Mouse (Mus musculus): Measurements from ENCODE around the gene Ccdc127. TPM values are rescaled to one million over a fixed set of nuclear protein-coding genes. Genes with fewer than 3 reads are reported as not detected.
A peak's percentile ranks its signal among the peaks of the same experiment; 100 is the strongest.

The Ccdc127 gene
- polyA plus RNA-seq, 1 experiment from 2014 or later, result 71.3 TPM

GRCm38 (mm10) chr13:74341036-74341435 is 9.1 kb upstream of the Ccdc127 start:
- ATAC-seq (ENCODE audit: low FRiP score, low read depth), result peak; percentile 59; the same call in 1 of the 2 replicates
- Histone ChIP-seq H3K27me3 (no peaks in the 10 kb centered on the region), H3K27ac (no peak overlapping the region), H3K4me1 (no peaks in the 10 kb centered on the region), H3K9me3 (no peaks in the 10 kb centered on the region), H3K4me2 (replicated peaks) (no peak overlapping the region), H3K4me3 (no peak overlapping the region), H3K36me3 (peaks cover 61% of the 10 kb centered on the region), H3K9ac (no peak overlapping the region)
- 60% methylated on average over 3 of the region's 3 CpGs for WGBS

- Histone ChIP-seq H3K9ac (peak overlapping the region; percentile 91), H3K27me3 (no peaks in the 10 kb centered on the region), H3K9me3 (no peaks in the 10 kb centered on the region), H3K4me1 (peaks cover 23% of the 10 kb centered on the region), H3K36me3 (peaks cover 23% of the 10 kb centered on the region), H3K4me2 (replicated peaks) (peak overlapping the region; percentile 75), H3K4me3 (peak overlapping the region; percentile 78), H3K27ac (peak overlapping the region; percentile 11; the same call in 1 of the 2 replicates)
- peak; percentile 44 for ATAC-seq (ENCODE audit: low FRiP score, low read depth)
- 2% methylated on average over 15 of the region's 15 CpGs for WGBS
Measured at GRCm38 (mm10) chr13:74350435-74350906, 362 bp downstream of the Ccdc127 start.

- WGBS, result 96% methylated on average over 13 of the region's 13 CpGs
- Histone ChIP-seq H3K9ac (no peak overlapping the region), H3K36me3 (peaks cover 81% of the 10 kb centered on the region), H3K4me3 (no peak overlapping the region), H3K9me3 (no peaks in the 10 kb centered on the region), H3K4me2 (replicated peaks) (no peak overlapping the region), H3K27me3 (no peaks in the 10 kb centered on the region), H3K27ac (no peak overlapping the region), H3K4me1 (no peaks in the 10 kb centered on the region)
- no peak for ATAC-seq (ENCODE audit: low FRiP score, low read depth)
Measured at GRCm38 (mm10) chr13:74356491-74356890, 6.4 kb downstream of the Ccdc127 start.

- Histone ChIP-seq H3K27me3 (no peaks in the 10 kb centered on the region), H3K4me3 (no peak overlapping the region), H3K4me1 (0 out of 2 replicates have a peak, but pooled peaks cover 6% of the 10 kb centered on the region), H3K9ac (no peak overlapping the region), H3K36me3 (peaks cover 57% of the 10 kb centered on the region), H3K27ac (no peak overlapping the region), H3K4me2 (replicated peaks) (no peak overlapping the region), H3K9me3 (no peaks in the 10 kb centered on the region)
- 72% methylated on average over 2 of the region's 2 CpGs for WGBS
- ATAC-seq (ENCODE audit: low FRiP score, low read depth), result no peak
Measured at GRCm38 (mm10) chr13:74362218-74362617, 12.1 kb downstream of the Ccdc127 start.

- 91% methylated on average over 13 of the region's 13 CpGs for WGBS
- Histone ChIP-seq H3K9ac (no peak overlapping the region), H3K27ac (no peak overlapping the region), H3K9me3 (0 out of 2 replicates have a peak, but pooled peaks cover 2% of the 10 kb centered on the region), H3K4me3 (no peak overlapping the region), H3K36me3 (peaks cover 46% of the 10 kb centered on the region), H3K4me1 (0 out of 2 replicates have a peak, but pooled peaks cover 6% of the 10 kb centered on the region), H3K27me3 (no peaks in the 10 kb centered on the region), H3K4me2 (replicated peaks) (no peak overlapping the region)
- no peak for ATAC-seq (ENCODE audit: low FRiP score, low read depth)
Measured at GRCm38 (mm10) chr13:74363176-74363858, 13.2 kb downstream of the Ccdc127 start.

- 74% methylated on average over 8 of the region's 8 CpGs for WGBS
- H3K4me3 ChIP-seq, result no peak within 1 kb of the TSS
- H3K4me1 ChIP-seq, result 0 out of 2 replicates have a peak, but pooled peaks cover 6% of the 10 kb centered on the region
- H3K9ac ChIP-seq, result no peak within 1 kb of the TSS
- 0 out of 2 replicates have a peak, but pooled peaks cover 2% of the 10 kb centered on the region for H3K9me3 ChIP-seq
- H3K36me3 ChIP-seq, result peaks cover 41% of the 10 kb centered on the region
- peak; percentile 46; the same call in 1 of the 2 replicates for ATAC-seq (ENCODE audit: low FRiP score, low read depth)
- no peaks in the 10 kb centered on the region for H3K27me3 ChIP-seq
- no peak within 1 kb of the TSS for H3K27ac ChIP-seq
- no peak within 1 kb of the TSS for H3K4me2 ChIP-seq (replicated peaks)
Measured at GRCm38 (mm10) chr13:74363859-74364235, 13.7 kb downstream of the Ccdc127 start, which contains the start of gene Lrrc14b. Lrrc14b (minus strand) TSS chr13:74364005.

GRCm38 (mm10) chr13:74381533-74382276 is 31.6 kb downstream of the Ccdc127 start:
- Histone ChIP-seq H3K4me3 (no peak overlapping the region), H3K9me3 (no peaks in the 10 kb centered on the region), H3K4me2 (replicated peaks) (peak overlapping the region; percentile 14; the same call in 1 of the 2 replicates), H3K27me3 (peaks cover 3% of the 10 kb centered on the region; the same call in 1 of the 2 replicates), H3K36me3 (no peaks in the 10 kb centered on the region), H3K27ac (peak overlapping the region; percentile 33; the same call in 1 of the 2 replicates), H3K9ac (peak overlapping the region; percentile 36; the same call in 1 of the 2 replicates), H3K4me1 (peaks cover 14% of the 10 kb centered on the region)
- ATAC-seq (ENCODE audit: low FRiP score, low read depth), result no peak; the same call in 1 of the 2 replicates
- 53% methylated on average over 10 of the region's 10 CpGs for WGBS

- Histone ChIP-seq H3K9ac (peak overlapping the region; percentile 36; the same call in 1 of the 2 replicates), H3K4me1 (peaks cover 14% of the 10 kb centered on the region), H3K36me3 (no peaks in the 10 kb centered on the region), H3K4me3 (no peak overlapping the region), H3K9me3 (no peaks in the 10 kb centered on the region), H3K4me2 (replicated peaks) (peak overlapping the region; percentile 14; the same call in 1 of the 2 replicates), H3K27ac (peak overlapping the region; percentile 33; the same call in 1 of the 2 replicates), H3K27me3 (peaks cover 3% of the 10 kb centered on the region; the same call in 1 of the 2 replicates)
- no peak for ATAC-seq (ENCODE audit: low FRiP score, low read depth)
- 14% methylated on average over 3 of the region's 3 CpGs for WGBS
Measured at GRCm38 (mm10) chr13:74382289-74382688, 32.2 kb downstream of the Ccdc127 start.

GRCm38 (mm10) chr13:74389730-74390129 is 39.6 kb downstream of the Ccdc127 start:
- H3K4me1 ChIP-seq, result peaks cover 6% of the 10 kb centered on the region
- ATAC-seq (ENCODE audit: low FRiP score, low read depth), result 0 out of 2 replicates have a peak, but pooled peaks have one; percentile 6
- no peak overlapping the region for H3K27ac ChIP-seq
- H3K27me3 ChIP-seq, result no peaks in the 10 kb centered on the region
- H3K4me3 ChIP-seq, result peak overlapping the region; percentile 65
- WGBS, result 67% methylated on average over 6 of the region's 6 CpGs
- H3K9me3 ChIP-seq, result no peaks in the 10 kb centered on the region
- H3K9ac ChIP-seq, result no peak overlapping the region; the same call in 1 of the 2 replicates
- H3K4me2 ChIP-seq (replicated peaks), result peak overlapping the region; percentile 66
- no peaks in the 10 kb centered on the region for H3K36me3 ChIP-seq

- WGBS, result 2% methylated on average over 14 of the region's 14 CpGs
Measured at GRCm38 (mm10) chr13:74390371-74390990, 40.4 kb downstream of the Ccdc127 start, which contains the start of gene Zfp72. Zfp72 (minus strand) TSS chr13:74390836.

GRCm38 (mm10) chr13:74391156-74391555 is 41.0 kb downstream of the Ccdc127 start:
- no peak overlapping the region for H3K27ac ChIP-seq
- H3K36me3 ChIP-seq, result no peaks in the 10 kb centered on the region
- no peak for ATAC-seq (ENCODE audit: low FRiP score, low read depth)
- H3K27me3 ChIP-seq, result no peaks in the 10 kb centered on the region
- no peak overlapping the region for H3K4me2 ChIP-seq (replicated peaks)
- WGBS, result 77% methylated on average over 2 of the region's 2 CpGs
- H3K9ac ChIP-seq, result no peak overlapping the region
- no peak overlapping the region for H3K4me3 ChIP-seq
- H3K9me3 ChIP-seq, result no peaks in the 10 kb centered on the region
- H3K4me1 ChIP-seq, result peaks cover 6% of the 10 kb centered on the region

More at GRCm38 (mm10) chr13:74390371-74390990, 40.4 kb downstream of the Ccdc127 start, which contains the start of gene Zfp72:
- Histone ChIP-seq H3K27ac (no peak within 1 kb of the TSS), H3K4me1 (peaks cover 6% of the 10 kb centered on the region), H3K9me3 (no peaks in the 10 kb centered on the region), H3K4me2 (replicated peaks) (peak within 1 kb of the TSS; percentile 66), H3K36me3 (no peaks in the 10 kb centered on the region), H3K9ac (peak within 1 kb of the TSS; percentile 70), H3K27me3 (no peaks in the 10 kb centered on the region), H3K4me3 (peak within 1 kb of the TSS; percentile 65)
- ATAC-seq (ENCODE audit: low FRiP score, low read depth), result peak; percentile 91

Measured in limb, embryonic 13.5 days (tissue).